Mouse (Mus musculus) limb, embryonic 14.5 days (tissue): ENCODE data around the gene Osbpl3. TPM values are rescaled to one million over a fixed set of nuclear protein-coding genes. Genes with fewer than 3 reads are reported as not detected.

Experiments
- ATAC-seq: fragments of 200-750 bp; cut with Nextera tagmentation; 2 replicates; pipeline ENCODE4 v1.8.0; 2017; ENCODE audit warnings: low read depth, moderate number of reproducible peaks, moderate TSS enrichment; ENCODE audit not compliant: low FRiP score
- DNase-seq: peaks from one replicate; pipeline ENCODE4 v3.0.0-alpha.2; 2015; ENCODE audit warnings: low spot score
- H3K27ac ChIP-seq: fragments of 300-500 bp; sonication (generic); replicated peaks from 2 replicates; pipeline ENCODE4 v1.5.1; 2014; ENCODE audit warnings: low read depth, mild to moderate bottlenecking, low read length, moderate library complexity, mixed read lengths
- H3K27me3 ChIP-seq: fragments of 300-500 bp; sonication (generic); 2 replicates; pipeline ENCODE4 v1.6.1; 2014; ENCODE audit warnings: low read length, mixed read lengths; ENCODE audit not compliant: control insufficient read depth, insufficient read depth
- H3K36me3 ChIP-seq: fragments of 300-500 bp; sonication (generic); 2 replicates; pipeline ENCODE4 v1.6.1; 2014; ENCODE audit warnings: mild to moderate bottlenecking, low read length, moderate library complexity, mixed read lengths; ENCODE audit not compliant: control insufficient read depth, insufficient read depth
- H3K4me1 ChIP-seq: fragments of 300-500 bp; sonication (generic); 2 replicates; pipeline ENCODE4 v1.6.1; 2014; ENCODE audit warnings: antibody characterized with exemption, low read length, mixed read lengths; ENCODE audit not compliant: control insufficient read depth, insufficient read depth
- H3K4me2 ChIP-seq: fragments of 300-500 bp; sonication (generic); replicated peaks from 2 replicates; pipeline ENCODE4 v1.6.1; 2014; ENCODE audit warnings: low read depth, mild to moderate bottlenecking, low read length, moderate library complexity; ENCODE audit not compliant: severe bottlenecking
- H3K4me3 ChIP-seq: fragments of 300-500 bp; sonication (generic); replicated peaks from 2 replicates; pipeline ENCODE4 v1.5.1; 2014; ENCODE audit warnings: low read length
- H3K9ac ChIP-seq: fragments of 300-500 bp; sonication (generic); 2 replicates; pipeline ENCODE4 v1.6.1; 2014; ENCODE audit warnings: mild to moderate bottlenecking, low read depth, low read length, moderate library complexity; ENCODE audit not compliant: severe bottlenecking
- H3K9me3 ChIP-seq: fragments of 300-500 bp; sonication (generic); 2 replicates; pipeline ENCODE4 v1.6.1; 2016; ENCODE audit warnings: low read length; ENCODE audit not compliant: control insufficient read depth
- POLR2A ChIP-seq: fragments of 200-500 bp; IDR thresholded peaks from 2 replicates; pipeline ENCODE4 v1.8.0; 2012; ENCODE audit warnings: inconsistent platforms, mild to moderate bottlenecking, moderate library complexity, borderline replicate concordance; ENCODE audit not compliant: insufficient read depth, insufficient read length; ENCODE audit errors: extremely low read depth
- WGBS: fragments of 180-500 bp; shearing (Covaris S2); extraction: QIAGEN DNeasy Blood & Tissue Kit; methylation state at CpG from one replicate; pipeline ENCODE4 v1.1.7; 2014; 5-methylcytosine and 5-hydroxymethylcytosine counted together
- polyA plus RNA-seq, 2 experiments: library from polyadenylated mRNA; depleted of rRNA in 1 of 2; stranded (reverse) in 1 of 2; unstranded in 1 of 2; fragments of >200 nt; fragmentation: Nextera tagmentation in 1 of 2; extraction: Ambion mirVana in 1 of 2; gene quantifications; 2 replicates each; pipeline versions ENCODE4 v1.2.1 to v1.2.3; 2012 to 2014

The Osbpl3 gene
- polyA plus RNA-seq, 2 experiments: 10.9 to 19.8 TPM

GRCm38 (mm10) chr6:50455102-50455828 is 736 bp downstream of the Osbpl3 start:
- WGBS: under 1% methylated on average over 37 of the region's 39 CpGs
- H3K4me1 ChIP-seq: peaks cover 17% of the 10 kb centered on the region
- H3K4me2 ChIP-seq: peak overlapping the region; percentile 95
- TF ChIP-seq POLR2A: 0 out of 2 replicates have a peak, but pooled peaks have one; percentile 17
- H3K27ac ChIP-seq: peak overlapping the region; percentile 80
- no peaks in the 10 kb centered on the region for H3K9me3 ChIP-seq
- peak overlapping the region; percentile 70 for H3K9ac ChIP-seq
- H3K27me3 ChIP-seq: no peaks in the 10 kb centered on the region
- H3K36me3 ChIP-seq: no peaks in the 10 kb centered on the region
- H3K4me3 ChIP-seq: peak overlapping the region; percentile 68
- DNase-seq (peak; percentile 21), ATAC-seq (peak; percentile 35)

- DNase-seq (no peak), ATAC-seq (no peak)
- no peaks in the 10 kb centered on the region for H3K9me3 ChIP-seq
- no peak overlapping the region for H3K9ac ChIP-seq
- H3K4me1 ChIP-seq: peaks cover 17% of the 10 kb centered on the region
- 52% methylated on average over 6 of the region's 6 CpGs for WGBS
- no peak for TF ChIP-seq POLR2A
- no peak overlapping the region for H3K27ac ChIP-seq
- H3K4me2 ChIP-seq: no peak overlapping the region; the same call in 1 of the 2 replicates
- H3K4me3 ChIP-seq: no peak overlapping the region
- H3K27me3 ChIP-seq: no peaks in the 10 kb centered on the region
- H3K36me3 ChIP-seq: no peaks in the 10 kb centered on the region
Observed at GRCm38 (mm10) chr6:50453651-50454050, 2.4 kb downstream of the Osbpl3 start.

- Histone ChIP-seq H3K36me3 (no peaks in the 10 kb centered on the region), H3K27ac (no peak overlapping the region), H3K9ac (no peak overlapping the region), H3K4me1 (peaks cover 17% of the 10 kb centered on the region), H3K4me3 (no peak overlapping the region), H3K27me3 (no peaks in the 10 kb centered on the region), H3K9me3 (no peaks in the 10 kb centered on the region), H3K4me2 (no peak overlapping the region)
- TF ChIP-seq POLR2A: no peak
- 78% methylated on average over 10 of the region's 10 CpGs for WGBS
- DNase-seq (no peak), ATAC-seq (no peak)
Observed at GRCm38 (mm10) chr6:50452220-50452619, 3.8 kb downstream of the Osbpl3 start.

GRCm38 (mm10) chr6:50445616-50446015 is 10.4 kb downstream of the Osbpl3 start:
- no peak for ATAC-seq
- no peak for TF ChIP-seq POLR2A
- H3K4me1 ChIP-seq: no peaks in the 10 kb centered on the region
- H3K4me3 ChIP-seq: no peak overlapping the region
- H3K4me2 ChIP-seq: no peak overlapping the region
- 79% methylated on average over 2 of the region's 2 CpGs for WGBS
- H3K9me3 ChIP-seq: no peaks in the 10 kb centered on the region
- no peak overlapping the region for H3K9ac ChIP-seq
- H3K27ac ChIP-seq: no peak overlapping the region
- no peak for DNase-seq
- no peaks in the 10 kb centered on the region for H3K27me3 ChIP-seq
- H3K36me3 ChIP-seq: no peaks in the 10 kb centered on the region

- ATAC-seq (no peak), DNase-seq (no peak)
- 84% methylated on average over 5 of the region's 5 CpGs for WGBS
- Histone ChIP-seq H3K27me3 (no peaks in the 10 kb centered on the region), H3K9me3 (no peaks in the 10 kb centered on the region), H3K27ac (no peak overlapping the region), H3K9ac (no peak overlapping the region), H3K36me3 (no peaks in the 10 kb centered on the region), H3K4me1 (no peaks in the 10 kb centered on the region), H3K4me2 (no peak overlapping the region), H3K4me3 (no peak overlapping the region)
- no peak for TF ChIP-seq POLR2A
Observed at GRCm38 (mm10) chr6:50440966-50441862, 14.8 kb downstream of the Osbpl3 start.
